Mouse (Mus musculus): ENCODE data around the gene Snx3.

Snx3 gene

GRCm38 (mm10) chr10:42578698-42579474 is 77.1 kb downstream of the Snx3 start:
- DNase-seq (ENCODE audit: low spot score in 2 of 2) = no peak

- DNase-seq (ENCODE audit: low spot score in 2 of 2) = no peak
These were observed 77.8 kb downstream of the Snx3 start for GRCm38 (mm10) chr10:42579475-42580130.

GRCm38 (mm10) chr10:42580131-42580950 is 78.5 kb downstream of the Snx3 start:
- DNase-seq (ENCODE audit: low spot score in 2 of 2) = no peak

- DNase-seq (ENCODE audit: low spot score in 2 of 2) = no peak
These were observed 79.1 kb downstream of the Snx3 start for GRCm38 (mm10) chr10:42580951-42581277.

GRCm38 (mm10) chr10:42581694-42582565 is 80.1 kb downstream of the Snx3 start:
- DNase-seq (ENCODE audit: low spot score in 2 of 2) = no peak

- no peak for DNase-seq (ENCODE audit: low spot score in 2 of 2)
These were observed 80.8 kb downstream of the Snx3 start for GRCm38 (mm10) chr10:42582566-42583110.

GRCm38 (mm10) chr10:42583157-42583872 is 81.5 kb downstream of the Snx3 start, which contains the start of the genes Nr2e1 and Ostm1:
Gene Nr2e1, minus strand, starts transcription at chr10:42583632.
Gene Ostm1, plus strand, starts transcription at chr10:42583822.
- DNase-seq (ENCODE audit: low spot score in 2 of 2) = peak; percentile 49 to 68

GRCm38 (mm10) chr10:42583902-42584435 is 82.1 kb downstream of the Snx3 start:
- no peak for DNase-seq (ENCODE audit: low spot score in 2 of 2)

- no peak for DNase-seq (ENCODE audit: low spot score in 2 of 2)
These were observed 82.7 kb downstream of the Snx3 start for GRCm38 (mm10) chr10:42584436-42584983.
